In the genomic region with DNA sequence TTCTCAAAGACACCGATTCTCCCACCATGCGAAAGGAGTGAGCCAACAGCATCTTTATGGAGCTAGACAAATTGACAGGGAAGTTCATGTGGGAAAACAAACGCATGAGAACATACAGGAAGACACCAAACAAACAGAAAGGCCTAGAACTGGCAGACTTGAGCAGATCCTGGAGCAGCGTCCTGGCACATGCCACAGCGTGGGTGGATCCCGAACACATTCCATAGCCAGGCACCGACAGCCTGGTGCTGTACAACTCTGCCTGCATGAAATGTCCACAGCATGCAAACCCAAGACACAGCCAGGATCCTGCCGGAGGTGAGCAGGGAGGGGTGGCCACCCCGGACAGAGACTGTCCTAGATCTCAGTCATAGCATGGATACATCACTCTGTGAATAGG, we compare ENCODE assay signal across 12 mouse cellular contexts.
DNase-seq lines count a peak whose midpoint lies in the region; TF ChIP-seq lines count a peak whose summit lies in the region.
"Had no signal": no experiment of that assay in that cellular context is flagged by ENCODE, and none has a peak within 500 bp of the region (broad histone marks: within the 10 kb centered on the region; RNA-seq: fewer than 3 reads in every experiment).

No protein-coding gene starts in this region.

- TF ChIP-seq CTCF in left cerebral cortex, adult 2 months (IDR thresholded peaks at IDR 0.05) = no peak
- TF ChIP-seq CTCF in layer of hippocampus, adult 2 months (conservative IDR thresholded peaks at IDR 0.05) = no peak

- DNase-seq in left cerebral cortex, adult 18-20 months (ENCODE audit: low spot score in 2 of 2) = peak; percentile 60
- no peak for DNase-seq in left cerebral cortex, adult 2 months (ENCODE audit: extremely low spot score in 1 of 2, low spot score in 2 of 2)
- peak; percentile 80 for DNase-seq in cerebellum, adult 9-11 months
- DNase-seq in layer of hippocampus, adult 2 months (ENCODE audit: low spot score in 2 of 2) = peak; percentile 53 to 71
- DNase-seq in right cerebral cortex, postnatal 14 days = peak; percentile 29
- no peak for DNase-seq in retina, embryonic 14.5 days (ENCODE audit: low spot score)
- no peak for DNase-seq in spleen, adult 18-20 months
- DNase-seq: lung, postnatal 36 days had no signal

- intact Hi-C loops in left cerebral cortex, adult 2 months (cut with DNase I) = no loop called here

- H3K4me3 ChIP-seq in left cerebral cortex, adult 2 months = no peak overlapping the region
- H3K4me3 ChIP-seq in layer of hippocampus, adult 2 months = no peak overlapping the region
- H3K4me3 ChIP-seq: embryonic facial prominence, embryonic 10.5 days; heart, embryonic 10.5 days; liver, embryonic 12.5 days; myocyte had no signal

- no peak overlapping the region for H3K27ac ChIP-seq in left cerebral cortex, adult 2 months
- H3K27ac ChIP-seq in layer of hippocampus, adult 2 months = peak overlapping the region; percentile 77
- H3K27ac ChIP-seq: embryonic facial prominence, embryonic 10.5 days; heart, embryonic 10.5 days; liver, embryonic 12.5 days had no signal

Comparison
In these comparisons a context has a peak if more than half of its experiments do, and no peak if none do; other contexts are left out.
1. DNase-seq: peak in left cerebral cortex, adult 18-20 months (2 of 2), cerebellum, adult 9-11 months (single experiment), layer of hippocampus, adult 2 months (2 of 2) and right cerebral cortex, postnatal 14 days (single experiment); none in left cerebral cortex, adult 2 months (0 of 2), retina, embryonic 14.5 days (single experiment) and spleen, adult 18-20 months (0 of 2).